Mouse (Mus musculus) splenic B cell, adult 2 months (primary cell): Measurements from ENCODE around the gene Cd52.

Source experiments
- DNase-seq: peaks from one replicate; pipeline ENCODE4 v3.0.0-alpha.2; 2011; ENCODE audit warnings: low read depth, low spot score
- H3K27me3 ChIP-seq: 2 replicates; pipeline ENCODE4 v1.6.1; 2012; ENCODE audit warnings: mild to moderate bottlenecking, low read length, moderate library complexity, mixed read lengths; ENCODE audit not compliant: control insufficient read depth, poor library complexity, insufficient read depth, severe bottlenecking
- H3K36me3 ChIP-seq: 2 replicates; pipeline ENCODE4 v1.6.1; 2012; ENCODE audit warnings: mild to moderate bottlenecking, low read length, moderate library complexity, mixed read lengths; ENCODE audit not compliant: control insufficient read depth, poor library complexity, insufficient read depth, severe bottlenecking

Cd52 gene

GRCm38 (mm10) chr4:134061166-134061830 is 33.6 kb downstream of the Cd52 start:
- no peaks in the 10 kb centered on the region for H3K36me3 ChIP-seq
- DNase-seq: no peak

DNA sequence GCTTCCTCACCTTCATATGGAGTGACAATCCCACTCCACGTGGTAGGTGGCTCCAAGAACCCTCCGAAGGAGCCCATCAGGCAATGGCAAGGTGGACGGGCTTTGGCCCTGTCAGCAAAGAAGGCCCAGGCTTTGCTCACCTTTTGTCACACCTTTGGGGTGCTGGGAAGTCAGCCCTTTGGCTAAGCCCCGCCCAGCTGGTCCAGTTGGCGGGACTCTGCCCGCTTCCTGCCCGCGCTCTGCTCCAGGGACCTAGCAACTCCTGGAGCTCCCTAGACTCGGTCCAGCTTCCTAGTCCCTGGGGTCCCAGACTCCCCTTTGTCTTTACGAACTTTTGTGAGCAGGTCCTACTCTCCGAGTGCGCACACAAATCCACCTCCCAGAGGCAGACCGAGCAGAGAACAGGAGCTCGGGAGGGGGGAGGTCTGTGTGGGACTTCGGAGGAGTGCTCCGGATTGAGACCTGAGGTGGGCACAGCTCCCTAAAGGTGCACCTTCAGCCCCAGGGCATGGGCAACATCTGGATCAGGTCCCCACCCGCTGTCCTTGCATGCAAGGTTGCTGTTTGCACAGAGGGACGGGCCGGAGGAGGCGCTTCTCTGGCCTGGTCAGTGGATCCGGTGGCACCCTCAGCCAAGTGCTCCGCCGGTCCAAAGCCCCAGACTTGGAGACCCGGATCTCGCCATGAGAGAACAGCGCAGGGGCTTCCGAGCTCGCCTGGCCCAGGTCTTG is 34.6 kb downstream of the Cd52 start, which contains the start of gene Crybg2:
TSS of gene Crybg2 (plus strand) at position 681 of the 731 bp plus-strand sequence.
- Histone ChIP-seq H3K27me3 (no peaks in the 10 kb centered on the region), H3K36me3 (no peaks in the 10 kb centered on the region)
- no peak for DNase-seq

More at GRCm38 (mm10) chr4:134061166-134061830, 33.6 kb downstream of the Cd52 start:
- H3K27me3 ChIP-seq: no peaks in the 10 kb centered on the region

DNA sequence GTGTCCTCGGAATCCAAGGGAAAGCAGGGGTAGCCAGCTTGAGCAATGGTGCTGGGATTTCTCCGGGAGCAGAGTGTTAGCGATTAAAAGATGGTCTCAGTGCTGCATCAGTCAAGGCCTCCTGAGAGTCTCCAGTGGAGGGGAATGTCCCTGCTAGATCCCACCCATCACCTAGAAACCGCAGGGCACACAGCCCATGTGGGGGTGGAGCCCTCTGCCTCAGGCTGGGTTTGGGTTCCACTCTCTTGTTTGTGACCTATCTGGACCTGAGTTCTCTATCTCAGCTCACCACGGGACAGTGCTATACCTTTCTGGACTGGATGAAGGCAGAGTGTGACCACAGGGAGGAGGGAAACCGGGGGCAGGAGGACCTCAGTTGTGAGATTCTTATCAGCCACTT is 36.0 kb downstream of the Cd52 start:
- no peaks in the 10 kb centered on the region for H3K36me3 ChIP-seq
- no peak for DNase-seq
- H3K27me3 ChIP-seq: no peaks in the 10 kb centered on the region

GRCm38 (mm10) chr4:134058166-134058715 is 36.6 kb downstream of the Cd52 start:
- DNase-seq: peak; percentile 19
- Histone ChIP-seq H3K36me3 (no peaks in the 10 kb centered on the region), H3K27me3 (no peaks in the 10 kb centered on the region)

DNA sequence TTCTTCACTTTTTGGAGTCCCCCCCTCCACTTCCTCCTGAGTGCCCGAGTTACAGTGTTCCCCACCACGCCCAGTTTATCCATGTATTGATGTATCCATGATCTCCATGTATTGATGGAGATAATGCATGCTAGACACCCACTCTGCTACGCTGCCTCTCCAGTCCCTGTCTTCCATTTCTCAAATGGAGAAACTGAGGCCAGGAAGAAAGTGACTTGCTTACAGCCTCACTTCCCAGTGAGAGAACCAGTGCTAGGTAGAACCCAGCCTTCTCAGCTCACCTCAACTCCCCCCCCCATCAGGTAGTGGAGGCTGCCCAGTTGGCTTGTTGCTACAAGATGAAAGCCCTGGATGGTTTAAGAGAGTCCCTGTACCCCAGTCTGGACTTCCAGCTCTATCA is 41.3 kb downstream of the Cd52 start, which contains the start of gene Zfp683:
TSS of gene Zfp683 (plus strand) at position 301 of the 400 bp plus-strand sequence.
- Histone ChIP-seq H3K27me3 (no peaks in the 10 kb centered on the region), H3K36me3 (no peaks in the 10 kb centered on the region)
- no peak for DNase-seq

DNA sequence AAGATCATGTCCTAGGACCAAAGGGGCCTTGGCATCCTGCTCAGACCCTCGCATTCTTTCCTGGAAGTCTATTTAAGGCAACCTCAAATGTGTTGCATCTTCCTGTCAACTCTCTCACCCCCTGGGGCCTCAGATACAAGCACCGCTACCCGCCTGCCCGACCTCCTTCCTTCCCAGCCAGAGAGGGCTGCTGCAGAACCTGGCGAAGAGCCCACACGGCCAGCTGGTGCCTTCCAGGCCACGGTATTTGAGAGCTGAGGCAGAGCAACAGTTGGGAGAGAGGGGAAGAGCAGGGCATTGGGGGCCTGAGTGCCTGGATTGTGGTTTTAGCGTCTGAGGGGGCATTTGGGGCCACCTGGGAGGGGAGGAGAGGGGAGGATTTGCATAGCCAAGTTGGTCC is 42.3 kb downstream of the Cd52 start:
- no peak for DNase-seq
- no peaks in the 10 kb centered on the region for H3K27me3 ChIP-seq
- no peaks in the 10 kb centered on the region for H3K36me3 ChIP-seq

DNA sequence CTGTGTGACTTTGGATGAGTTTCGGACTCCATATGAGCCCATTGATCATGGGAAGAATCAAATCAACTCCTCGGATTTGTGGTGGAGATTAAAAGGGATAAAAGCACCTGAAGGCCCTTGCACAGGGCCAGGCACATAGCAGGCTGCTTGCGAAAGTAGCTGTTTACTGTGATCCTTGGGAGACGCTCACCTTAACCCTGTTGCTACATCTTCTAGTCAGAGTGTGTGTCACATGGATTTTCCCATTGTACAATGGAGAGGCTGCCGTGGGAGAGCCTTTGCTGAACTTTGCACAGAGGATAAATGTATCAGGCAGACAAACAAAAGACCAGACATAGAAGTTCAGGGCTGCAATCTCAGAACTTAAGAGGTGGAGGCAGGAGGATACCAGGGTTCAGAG is 43.0 kb downstream of the Cd52 start:
- Histone ChIP-seq H3K27me3 (no peaks in the 10 kb centered on the region), H3K36me3 (no peaks in the 10 kb centered on the region)
- no peak for DNase-seq

GRCm38 (mm10) chr4:134047648-134048047 is 47.2 kb downstream of the Cd52 start:
- H3K27me3 ChIP-seq: no peaks in the 10 kb centered on the region
- no peak for DNase-seq
- no peaks in the 10 kb centered on the region for H3K36me3 ChIP-seq

DNA sequence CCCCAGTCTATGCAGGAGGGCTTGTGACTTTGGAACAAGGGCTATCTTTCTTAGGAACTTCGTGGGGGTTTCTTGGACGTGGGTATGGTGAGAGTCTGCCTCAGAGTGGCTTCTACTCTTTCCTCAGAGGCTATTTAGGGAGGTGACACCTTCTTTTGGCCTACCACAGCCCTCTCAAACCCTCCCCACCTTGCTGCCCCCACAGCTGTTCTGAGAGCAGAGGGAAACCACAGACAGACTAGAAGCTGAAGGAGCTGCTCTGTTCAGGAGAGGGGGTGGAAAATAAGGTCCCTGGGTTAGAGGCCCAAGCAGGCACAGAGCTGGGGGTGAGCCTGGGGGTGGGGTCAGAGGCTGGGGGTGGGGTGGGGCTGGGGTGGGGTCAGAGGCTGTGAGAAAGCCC is 51.8 kb downstream of the Cd52 start:
- Histone ChIP-seq H3K36me3 (no peaks in the 10 kb centered on the region), H3K27me3 (no peaks in the 10 kb centered on the region)
- DNase-seq: no peak

- no peaks in the 10 kb centered on the region for H3K27me3 ChIP-seq
- DNase-seq: peak; percentile 16
- H3K36me3 ChIP-seq: no peaks in the 10 kb centered on the region
Observed at GRCm38 (mm10) chr4:134041317-134042123, 53.4 kb downstream of the Cd52 start.

DNA sequence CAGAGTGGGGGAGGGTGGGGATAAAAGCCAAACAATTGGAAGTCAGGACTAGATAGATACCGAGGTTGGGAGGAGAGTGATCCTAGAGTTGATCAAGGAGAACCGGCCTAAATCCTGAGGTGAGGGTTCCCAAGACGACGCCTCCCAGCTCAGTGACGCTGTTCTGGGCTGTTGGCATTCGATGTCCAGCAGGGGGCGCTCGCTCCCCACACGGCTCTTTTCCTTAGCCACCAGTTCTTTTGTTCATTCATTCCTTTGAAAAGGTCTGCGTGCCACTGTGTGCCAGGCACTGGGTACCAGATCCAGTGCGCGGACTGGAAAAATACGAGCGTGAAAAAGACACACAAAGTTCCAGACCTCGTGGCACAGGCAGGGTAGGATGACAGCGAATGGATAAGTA is 58.9 kb downstream of the Cd52 start:
- DNase-seq: peak; percentile 86
- Histone ChIP-seq H3K36me3 (no peaks in the 10 kb centered on the region), H3K27me3 (no peaks in the 10 kb centered on the region)
